Mouse (Mus musculus) mouse embryonic stem cell (cell line): Measurements from ENCODE around the gene Trappc4.
"Not testable (repeated sequence)": the region's sequence is repeated elsewhere in the genome, so short reads cannot be mapped to it uniquely, and the experiment has no call there.

Experiments
- in situ Hi-C, 2 experiments: fragments of 300-500 bp; cut with MboI; formaldehyde crosslinking; loops; 1 replicate in 1 of 2; 3 replicates in 1 of 2; pipeline ENCODE4 v1.14.3; 2019 to 2020; ENCODE audit warnings: low sequenced_read_pairs in 2 of 2, low pct_unique_long_range_greater_than_20kb in 1 of 2, mixed read lengths in 1 of 2; ENCODE audit not compliant: unreplicated experiment in 1 of 2

Gene Trappc4

GRCm38 (mm10) chr9:44406906-44407751 lies at the start of gene Trappc4, which contains the start of gene Rps25:
TSS of gene Trappc4 (minus strand) at chr9:44407600.
TSS of gene Rps25 (plus strand) at chr9:44407139.
- in situ Hi-C loops: no loop called here

DNA sequence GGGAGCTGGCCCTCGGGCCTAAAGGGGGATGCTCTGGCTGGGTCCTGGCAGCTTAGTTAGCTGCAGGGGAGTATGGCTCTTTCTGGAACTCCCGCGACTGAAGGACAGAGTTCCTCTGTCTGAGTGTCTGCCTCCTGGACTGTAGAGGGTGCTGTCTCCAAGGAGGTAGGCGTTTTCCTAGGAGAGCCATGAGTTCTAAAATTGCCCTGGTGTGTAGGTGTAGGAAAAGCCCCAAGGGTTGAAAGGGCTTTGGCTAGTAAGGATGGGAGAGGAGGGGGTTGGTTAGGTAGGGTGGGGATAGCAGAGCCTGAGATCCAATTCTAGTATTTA lies 47.5 kb upstream of the Trappc4 start, which contains the start of gene Upk2:
Gene Upk2 (minus strand): TSS at position 86 of the 330 bp plus-strand sequence.
- in situ Hi-C loops: loop anchor here (5.0 to 25.0 kb wide), 3 partner anchors 42 to 682 kb away; partner anchors contain the start of gene Scn4b (in 1 of the 2)

GRCm38 (mm10) chr9:44454132-44454890 lies 46.9 kb upstream of the Trappc4 start:
- in situ Hi-C loops: loop anchor here in 1 of 2 experiments (10.0 to 25.0 kb wide), 2 partner anchors 50 to 683 kb away; partner anchors contain the start of gene Scn4b

- in situ Hi-C loops: loop anchor here in 1 of 2 experiments (10.0 to 25.0 kb wide), 2 partner anchors 54 to 687 kb away; partner anchors contain the start of gene Scn4b
Observed at GRCm38 (mm10) chr9:44450387-44450786, 43.0 kb upstream of the Trappc4 start.

GRCm38 (mm10) chr9:44444402-44445025 lies 37.1 kb upstream of the Trappc4 start:
- in situ Hi-C loops: not testable (repeated sequence)

DNA sequence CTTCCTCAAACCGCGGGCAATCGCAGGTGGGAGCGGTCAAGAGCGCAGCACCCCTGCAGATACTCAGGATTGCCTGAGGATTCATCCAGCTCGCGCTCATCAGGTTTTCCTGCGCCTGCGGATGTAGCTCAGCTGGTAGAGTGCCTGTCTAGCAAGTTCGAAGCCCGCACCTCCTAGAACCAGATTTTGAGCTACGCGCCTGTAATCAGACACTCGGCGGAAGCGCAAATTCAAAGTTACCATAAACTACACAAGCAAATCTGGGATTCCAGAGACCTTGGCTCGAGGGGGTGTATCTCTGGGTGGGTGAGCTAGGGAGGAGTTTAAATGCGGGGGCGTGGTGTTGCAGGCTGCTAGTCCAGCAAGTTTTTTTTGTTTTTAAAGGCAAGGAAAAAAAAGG lies 33.6 kb upstream of the Trappc4 start, which contains the start of gene Foxr1:
Gene Foxr1 (minus strand): TSS at position 176 of the 400 bp plus-strand sequence.
- in situ Hi-C loops: no loop called here

DNA sequence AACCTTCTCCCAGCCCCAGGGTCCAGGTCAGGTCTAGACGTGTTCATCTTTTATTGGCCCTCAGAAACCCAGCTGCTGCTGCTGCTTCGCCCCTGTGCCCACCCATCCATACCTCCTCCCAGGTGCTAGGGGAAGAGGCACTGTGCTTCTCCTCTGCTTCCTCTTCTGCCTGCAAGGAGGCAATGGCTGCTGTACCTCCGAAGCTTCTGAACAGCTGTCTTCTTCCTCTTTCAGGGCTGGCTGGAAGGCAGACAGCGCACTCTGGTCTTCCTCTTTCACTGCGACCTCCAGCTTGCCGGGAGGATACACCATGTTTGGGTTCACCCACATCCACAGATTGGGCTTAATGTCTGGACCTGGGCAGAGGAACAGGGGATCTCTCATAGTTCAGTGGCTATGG lies 28.3 kb upstream of the Trappc4 start:
- in situ Hi-C loops: no loop called here

GRCm38 (mm10) chr9:44432577-44433185 lies 25.3 kb upstream of the Trappc4 start:
- in situ Hi-C loops: no loop called here

DNA sequence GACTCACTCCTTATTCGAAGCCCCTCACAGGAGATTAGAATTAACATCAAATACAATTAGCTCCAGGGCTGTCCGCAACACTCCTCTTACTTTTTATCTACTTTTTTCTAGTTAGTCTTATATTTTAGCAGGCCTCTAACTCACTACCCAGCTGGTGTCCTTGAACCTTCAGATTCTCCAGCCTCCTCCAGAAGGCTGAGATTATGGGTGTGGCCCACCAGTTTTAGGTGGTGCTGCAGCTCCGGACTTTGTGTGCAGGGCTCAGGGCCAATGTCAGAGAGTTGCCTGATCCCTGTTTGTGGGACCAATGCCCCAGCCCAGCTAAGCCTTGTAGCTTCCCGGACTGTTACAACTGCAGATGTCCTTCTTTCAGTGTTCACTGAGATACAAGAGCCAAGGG lies 16.2 kb upstream of the Trappc4 start:
- in situ Hi-C loops: no loop called here

- in situ Hi-C loops: no loop called here
Observed at GRCm38 (mm10) chr9:44420280-44420898, 13.0 kb upstream of the Trappc4 start.

DNA sequence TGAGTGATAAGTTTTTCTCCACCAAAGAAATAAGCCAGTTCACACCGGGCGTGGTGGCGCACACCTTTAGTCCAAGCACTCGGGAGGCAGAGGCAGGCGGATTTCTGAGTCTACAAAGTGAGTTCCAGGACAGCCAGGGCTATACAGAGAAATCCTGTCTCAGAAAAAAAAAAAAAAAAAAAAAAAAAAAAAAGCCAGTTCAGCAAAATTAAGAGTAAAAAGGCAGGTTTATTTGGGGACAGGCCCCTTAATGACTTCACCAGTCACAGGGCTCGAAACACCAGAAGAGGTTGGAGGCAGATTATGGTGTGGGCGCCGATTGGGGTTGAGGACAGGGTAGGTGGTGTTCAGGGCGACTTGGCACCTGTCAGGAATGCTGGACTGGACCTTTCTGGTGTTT lies 12.3 kb upstream of the Trappc4 start:
- in situ Hi-C loops: not testable (repeated sequence)

DNA sequence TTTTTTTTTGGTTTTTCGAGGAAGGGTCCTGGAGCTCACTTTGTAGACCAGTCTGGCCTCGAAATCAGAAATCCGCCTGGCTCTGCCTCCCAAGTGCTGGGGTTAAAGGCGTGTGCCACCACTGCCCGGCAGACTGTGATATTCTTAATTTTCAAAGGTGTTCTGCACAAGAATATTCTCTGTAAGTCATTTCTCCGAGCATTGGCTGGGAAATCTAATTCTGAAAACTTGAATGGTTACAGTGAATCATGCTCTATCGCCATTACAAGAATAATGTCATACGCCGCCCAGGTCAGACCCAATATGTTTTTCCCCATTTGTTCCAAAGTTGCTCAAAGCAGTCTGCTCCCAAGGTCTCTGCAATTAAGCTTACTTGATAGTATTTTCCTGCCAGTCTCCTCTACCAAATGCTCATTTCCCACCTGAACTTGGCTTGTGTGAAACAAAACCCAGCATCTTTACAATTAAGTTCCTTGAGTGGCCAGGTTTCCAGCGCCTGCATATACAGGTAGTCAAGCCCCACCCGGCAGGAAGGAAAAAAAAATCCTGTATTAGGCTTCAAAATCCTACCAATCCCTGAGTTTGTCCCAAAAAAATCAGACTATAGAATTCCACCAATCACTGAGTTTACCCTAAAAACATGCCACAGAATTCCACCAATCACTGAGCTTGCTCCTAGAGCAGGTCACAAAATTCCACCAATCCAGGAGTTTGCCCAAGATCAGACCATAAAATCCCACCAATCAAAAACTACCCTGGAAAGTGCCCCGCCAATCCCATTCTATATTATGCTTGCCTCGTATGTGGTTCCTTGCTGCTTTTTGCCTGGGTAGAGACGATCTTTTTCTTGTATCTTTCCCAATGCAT lies 11.4 kb upstream of the Trappc4 start, which contains the start of gene Ccdc84:
Gene Ccdc84 (minus strand): TSS at position 51 of the 867 bp plus-strand sequence.
- in situ Hi-C loops: no loop called here

DNA sequence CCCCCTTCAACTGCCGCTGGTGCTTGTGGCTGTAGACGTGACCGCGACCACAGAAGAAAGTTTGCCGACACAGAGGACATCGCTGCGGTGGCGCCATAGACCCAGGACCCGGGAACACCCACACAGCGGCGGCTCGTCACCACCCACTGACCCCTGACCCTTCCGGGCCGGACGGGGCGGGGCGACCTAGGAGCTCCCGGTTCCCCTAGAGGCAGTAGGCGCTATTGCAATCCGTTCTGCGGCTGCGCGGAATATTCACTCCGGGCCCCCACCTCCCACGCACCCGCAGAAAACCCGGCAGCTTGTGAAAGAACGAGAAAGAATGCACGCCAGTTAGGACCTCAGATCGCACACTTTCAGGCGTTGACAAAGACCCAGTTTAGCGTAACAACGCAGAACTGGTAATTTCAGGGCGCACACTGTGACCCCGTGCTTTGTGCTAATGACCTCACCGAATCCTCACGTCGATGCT lies 10.5 kb upstream of the Trappc4 start:
- in situ Hi-C loops: no loop called here

DNA sequence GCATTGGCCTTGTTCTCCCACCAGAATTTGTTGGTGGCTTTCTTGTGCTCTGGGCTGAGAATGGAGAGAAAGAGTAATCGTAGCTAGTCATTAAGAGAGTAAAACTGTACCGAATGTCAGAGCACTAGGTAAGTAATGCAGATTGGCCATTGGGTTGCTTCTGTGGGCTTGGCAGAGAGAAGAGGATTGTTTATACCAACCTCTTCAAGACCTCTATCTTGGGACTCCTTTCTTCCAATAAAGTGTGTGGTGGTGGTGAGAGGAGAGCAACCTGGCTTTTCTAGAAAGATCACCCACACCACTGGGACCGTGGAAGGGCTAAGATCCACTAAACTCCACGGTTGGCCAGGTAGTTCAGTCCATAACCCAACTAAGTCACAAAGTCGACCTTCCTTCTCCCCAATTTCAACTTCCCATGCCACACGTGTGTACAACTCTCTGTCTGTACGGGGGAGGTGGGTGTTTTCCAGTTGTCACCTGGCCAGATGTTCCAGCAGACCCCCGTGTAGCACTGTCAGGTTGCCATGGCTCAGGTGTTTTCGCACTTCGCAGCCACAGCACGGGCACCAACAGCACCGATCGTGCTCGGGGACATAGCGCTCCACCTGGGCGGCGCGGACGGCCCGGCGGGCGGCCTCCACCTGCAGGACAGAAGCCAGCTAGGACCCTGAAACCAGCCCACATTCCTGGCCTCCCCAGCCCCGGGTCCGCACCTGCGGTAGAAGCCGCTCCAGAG lies 9.9 kb upstream of the Trappc4 start:
- in situ Hi-C loops: no loop called here

- in situ Hi-C loops: no loop called here
Observed at GRCm38 (mm10) chr9:44412781-44413180, 5.4 kb upstream of the Trappc4 start.

GRCm38 (mm10) chr9:44412306-44412705 lies 4.9 kb upstream of the Trappc4 start:
- in situ Hi-C loops: no loop called here
